Mouse (Mus musculus) liver, embryonic 14.5 days (tissue): Measurements from ENCODE around the gene Lrig1. TPM values are rescaled to one million over a fixed set of nuclear protein-coding genes. Genes with fewer than 3 reads are reported as not detected.

Source experiments
- ATAC-seq: fragments of 200-750 bp; cut with Nextera tagmentation; 2 replicates; pipeline ENCODE4 v1.8.0; 2017; ENCODE audit warnings: moderate number of reproducible peaks, mild to moderate bottlenecking, moderate library complexity; ENCODE audit not compliant: insufficient read depth
- DNase-seq, 3 experiments: peaks; one replicate each; pipeline ENCODE4 v3.0.0-alpha.2; 2012 to 2013; ENCODE audit warnings: low read depth in 3 of 3, low spot score in 3 of 3
- H3K27ac ChIP-seq: fragments of 300-500 bp; sonication (generic); 2 replicates; pipeline ENCODE4 v1.5.1; 2014; ENCODE audit warnings: moderate library complexity, mild to moderate bottlenecking, control low read depth, inconsistent platforms
- H3K27me3 ChIP-seq: fragments of 300-500 bp; sonication (generic); 2 replicates; pipeline ENCODE4 v1.6.1; 2014; ENCODE audit warnings: mild to moderate bottlenecking, low read length, moderate library complexity; ENCODE audit not compliant: control insufficient read depth, insufficient read depth
- H3K36me3 ChIP-seq: fragments of 300-500 bp; sonication (generic); replicated peaks from 2 replicates; pipeline ENCODE4 v1.6.1; 2014; ENCODE audit warnings: low read depth; ENCODE audit not compliant: control insufficient read depth, insufficient read depth
- H3K4me1 ChIP-seq, 2 experiments: fragments of 200-500 bp in 1 of 2; fragments of 300-500 bp in 1 of 2; sonication (generic) in 1 of 2; replicated peaks; 2 replicates each; pipeline ENCODE4 v1.6.1; 2012 to 2014; ENCODE audit warnings: antibody characterized with exemption in 1 of 2, inconsistent platforms in 1 of 2, low read length in 1 of 2; ENCODE audit not compliant: control insufficient read depth in 2 of 2, insufficient read depth in 2 of 2
- H3K4me2 ChIP-seq: fragments of 300-500 bp; sonication (generic); 2 replicates; pipeline ENCODE4 v1.6.1; 2014; ENCODE audit warnings: low read depth, mild to moderate bottlenecking, control low read depth, moderate library complexity
- H3K4me3 ChIP-seq, 2 experiments: fragments of 200-500 bp in 1 of 2; fragments of 300-500 bp in 1 of 2; sonication (generic) in 1 of 2; 2 replicates each; pipeline ENCODE4 v1.5.1; 2012 to 2014; ENCODE audit warnings: low read depth in 2 of 2, low read length in 2 of 2, mild to moderate bottlenecking in 2 of 2, control low read depth in 1 of 2, inconsistent platforms in 1 of 2, moderate library complexity in 1 of 2; ENCODE audit not compliant: insufficient read depth in 1 of 2
- H3K9ac ChIP-seq: fragments of 300-500 bp; sonication (generic); replicated peaks from 2 replicates; pipeline ENCODE4 v1.6.1; 2014; ENCODE audit warnings: mild to moderate bottlenecking, control low read depth, moderate library complexity
- H3K9me3 ChIP-seq: fragments of 300-500 bp; sonication (generic); 2 replicates; pipeline ENCODE4 v1.6.1; 2016; ENCODE audit warnings: low read length, mixed read lengths; ENCODE audit not compliant: control insufficient read depth
- CTCF ChIP-seq: IDR thresholded peaks from 2 replicates; pipeline ENCODE4 v1.5.1; 2016; ENCODE audit warnings: antibody characterized with exemption, low read depth, control low read depth
- EP300 ChIP-seq: IDR thresholded peaks from 2 replicates; pipeline ENCODE4 v1.6.1; 2016; ENCODE audit warnings: antibody characterized with exemption, low read depth
- WGBS: fragments of 180-500 bp; shearing (Covaris S2); extraction: QIAGEN DNeasy Blood & Tissue Kit; methylation state at CpG from one replicate; pipeline ENCODE4 v1.1.7; 2014; ENCODE audit not compliant: insufficient replicate concordance; 5-methylcytosine and 5-hydroxymethylcytosine counted together
- polyA plus RNA-seq, 2 experiments: library from polyadenylated mRNA; depleted of rRNA in 1 of 2; stranded (reverse) in 1 of 2; unstranded in 1 of 2; fragments of >200 nt; fragmentation: Nextera tagmentation in 1 of 2; extraction: Ambion mirVana in 1 of 2; gene quantifications; 2 replicates each; pipeline versions ENCODE4 v1.2.1 to v1.2.3; 2012 to 2014

The Lrig1 gene
- polyA plus RNA-seq, 2 experiments: 2.7 to 2.8 TPM

- Histone ChIP-seq H3K9ac (no peak overlapping the region), H3K27ac (no peak overlapping the region), H3K4me3 (no peak overlapping the region), H3K27me3 (no peaks in the 10 kb centered on the region), H3K4me2 (no peak overlapping the region), H3K36me3 (no peaks in the 10 kb centered on the region), H3K9me3 (no peaks in the 10 kb centered on the region), H3K4me1 (peaks cover 7 to 29% of the 10 kb centered on the region in 2 experiments; a peak in 3 of 4 replicates)
- no peak for TF ChIP-seq CTCF
- no peak for TF ChIP-seq EP300
- 65% methylated on average over 4 of the region's 4 CpGs for WGBS
- no peak for ATAC-seq
- DNase-seq: no peak
These were observed 11.2 kb downstream of the Lrig1 start for GRCm38 (mm10) chr6:94688722-94689121.

- Histone ChIP-seq H3K27me3 (no peaks in the 10 kb centered on the region), H3K4me3 (no peak overlapping the region), H3K4me1 (peaks cover 7 to 46% of the 10 kb centered on the region in 2 experiments; a peak in 3 of 4 replicates), H3K27ac (no peak overlapping the region), H3K9ac (no peak overlapping the region), H3K4me2 (peak overlapping the region; percentile 18; the same call in 1 of the 2 replicates), H3K36me3 (no peaks in the 10 kb centered on the region), H3K9me3 (no peaks in the 10 kb centered on the region)
- peak; percentile 74 for TF ChIP-seq EP300
- TF ChIP-seq CTCF: no peak
- DNase-seq (peak; percentile 20 to 38 (median 36)), ATAC-seq (peak; percentile 80)
- WGBS: 24% methylated on average over 6 of the region's 6 CpGs
These were observed 13.9 kb downstream of the Lrig1 start for GRCm38 (mm10) chr6:94686048-94686447.

- WGBS: 62% methylated on average over 6 of the region's 6 CpGs
- DNase-seq: no peak
- TF ChIP-seq EP300 (no peak), CTCF (no peak)
- Histone ChIP-seq H3K27ac (no peak overlapping the region), H3K27me3 (no peaks in the 10 kb centered on the region), H3K4me2 (peak overlapping the region; percentile 18; the same call in 1 of the 2 replicates), H3K4me1 (peaks cover 7 to 46% of the 10 kb centered on the region in 2 experiments; a peak in 3 of 4 replicates), H3K4me3 (no peak overlapping the region), H3K9me3 (no peaks in the 10 kb centered on the region), H3K36me3 (no peaks in the 10 kb centered on the region), H3K9ac (no peak overlapping the region)
- no peak for ATAC-seq
These were observed 14.3 kb downstream of the Lrig1 start for GRCm38 (mm10) chr6:94685611-94686010.

- ATAC-seq (no peak), DNase-seq (no peak)
- Histone ChIP-seq H3K4me2 (no peak overlapping the region), H3K36me3 (no peaks in the 10 kb centered on the region), H3K4me1 (peaks cover 7 to 46% of the 10 kb centered on the region in 2 experiments; a peak in 3 of 4 replicates), H3K9ac (no peak overlapping the region), H3K9me3 (no peaks in the 10 kb centered on the region), H3K27me3 (no peaks in the 10 kb centered on the region), H3K27ac (no peak overlapping the region), H3K4me3 (no peak overlapping the region)
- TF ChIP-seq CTCF: no peak
- WGBS: 33% methylated on average over 13 of the region's 13 CpGs
These were observed 15.0 kb downstream of the Lrig1 start for GRCm38 (mm10) chr6:94684844-94685557.

GRCm38 (mm10) chr6:94683701-94684100 is 16.3 kb downstream of the Lrig1 start:
- H3K27ac ChIP-seq: no peak overlapping the region
- TF ChIP-seq EP300 (no peak), CTCF (no peak)
- ATAC-seq (no peak), DNase-seq (no peak)
- no peaks in the 10 kb centered on the region for H3K27me3 ChIP-seq
- H3K4me3 ChIP-seq: no peak overlapping the region
- H3K4me2 ChIP-seq: no peak overlapping the region
- no peaks in the 10 kb centered on the region for H3K9me3 ChIP-seq
- peaks cover 7 to 46% of the 10 kb centered on the region in 2 experiments; a peak in 3 of 4 replicates for H3K4me1 ChIP-seq
- WGBS: 53% methylated on average over 3 of the region's 3 CpGs
- no peak overlapping the region for H3K9ac ChIP-seq
- H3K36me3 ChIP-seq: no peaks in the 10 kb centered on the region
